Mouse (Mus musculus): Measurements from ENCODE around the gene Galnt12. TPM values are rescaled to one million over a fixed set of nuclear protein-coding genes. Genes with fewer than 3 reads are reported as not detected.
A peak's percentile ranks its signal among the peaks of the same experiment; 100 is the strongest.

Gene Galnt12
- total and polyA plus RNA-seq, 2 experiments from 2014 or later: 1.4 to 1.9 TPM

DNA sequence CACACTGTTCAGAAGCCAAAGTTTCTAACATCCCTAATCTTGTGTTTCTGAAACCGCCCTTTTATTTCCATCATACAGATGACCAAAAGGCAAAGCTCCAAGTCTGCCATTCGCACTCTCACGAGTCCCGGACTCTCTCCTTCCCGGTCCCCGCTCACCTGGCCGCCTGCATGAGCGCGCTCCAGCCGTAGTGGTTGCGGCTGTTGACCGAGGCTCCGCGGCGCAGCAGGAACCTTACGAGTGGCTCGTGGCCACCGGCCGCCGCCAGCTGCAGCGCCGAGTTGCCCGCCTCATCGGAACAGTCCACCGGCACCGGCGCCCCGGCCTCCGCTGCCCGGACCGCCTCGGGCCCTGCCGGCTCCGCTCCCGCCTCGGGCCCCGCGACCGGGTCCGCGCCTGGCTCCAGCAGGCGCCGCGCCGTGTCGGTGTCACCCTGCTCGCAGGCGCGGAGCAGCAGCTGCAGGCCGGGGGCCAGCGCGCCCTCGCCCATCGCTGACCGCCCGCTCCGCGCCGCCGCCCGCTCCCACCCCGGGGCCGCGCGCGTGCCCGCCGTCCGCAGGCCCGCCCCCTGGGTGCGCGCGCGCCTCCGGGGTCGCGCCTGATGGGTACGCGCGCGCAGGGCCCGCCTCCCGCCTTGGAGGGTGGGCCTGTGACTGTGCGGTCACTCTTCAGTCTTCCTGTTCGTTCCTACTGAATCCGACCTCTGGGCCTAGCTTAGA is 34.8 kb upstream of the Galnt12 start, which contains the start of gene Anks6:
Gene Anks6, minus strand, starts transcription at position 637 of the 719 bp plus-strand sequence.
- no peaks in the 10 kb centered on the region for H3K9me3 ChIP-seq (replicated peaks; ENCODE audit: control insufficient read depth, low read length)
- 0 out of 2 replicates have a peak, but pooled peaks cover 7% of the 10 kb centered on the region for H3K27me3 ChIP-seq (ENCODE audit: control insufficient read depth, insufficient read depth, low read length)
- peak within 1 kb of the TSS; percentile 94 for H3K4me2 ChIP-seq (ENCODE audit: low read depth, low read length)
- no peak for TF ChIP-seq EP300 (IDR thresholded peaks at IDR 0.05; ENCODE audit: low read depth)
- no peak for TF ChIP-seq CTCF (IDR thresholded peaks at IDR 0.05; ENCODE audit: low read depth)
- H3K4me1 ChIP-seq (ENCODE audit: control insufficient read depth, insufficient read depth): no peaks in the 10 kb centered on the region
- ATAC-seq (ENCODE audit: insufficient read depth, low read depth) (peak; percentile 89), DNase-seq (ENCODE audit: low spot score) (peak; percentile 43)
- peak within 1 kb of the TSS; percentile 32; the same call in 1 of the 2 replicates for H3K27ac ChIP-seq (ENCODE audit: low read depth)
- H3K36me3 ChIP-seq (replicated peaks; ENCODE audit: control insufficient read depth, insufficient read depth, low read length): no peaks in the 10 kb centered on the region
- WGBS: under 1% methylated on average over 67 of the region's 86 CpGs
- peak within 1 kb of the TSS; percentile 69 for H3K9ac ChIP-seq (replicated peaks; ENCODE audit: low read depth, low read length)
- peak within 1 kb of the TSS; percentile 81 for H3K4me3 ChIP-seq (ENCODE audit: low read depth, low read length)

DNA sequence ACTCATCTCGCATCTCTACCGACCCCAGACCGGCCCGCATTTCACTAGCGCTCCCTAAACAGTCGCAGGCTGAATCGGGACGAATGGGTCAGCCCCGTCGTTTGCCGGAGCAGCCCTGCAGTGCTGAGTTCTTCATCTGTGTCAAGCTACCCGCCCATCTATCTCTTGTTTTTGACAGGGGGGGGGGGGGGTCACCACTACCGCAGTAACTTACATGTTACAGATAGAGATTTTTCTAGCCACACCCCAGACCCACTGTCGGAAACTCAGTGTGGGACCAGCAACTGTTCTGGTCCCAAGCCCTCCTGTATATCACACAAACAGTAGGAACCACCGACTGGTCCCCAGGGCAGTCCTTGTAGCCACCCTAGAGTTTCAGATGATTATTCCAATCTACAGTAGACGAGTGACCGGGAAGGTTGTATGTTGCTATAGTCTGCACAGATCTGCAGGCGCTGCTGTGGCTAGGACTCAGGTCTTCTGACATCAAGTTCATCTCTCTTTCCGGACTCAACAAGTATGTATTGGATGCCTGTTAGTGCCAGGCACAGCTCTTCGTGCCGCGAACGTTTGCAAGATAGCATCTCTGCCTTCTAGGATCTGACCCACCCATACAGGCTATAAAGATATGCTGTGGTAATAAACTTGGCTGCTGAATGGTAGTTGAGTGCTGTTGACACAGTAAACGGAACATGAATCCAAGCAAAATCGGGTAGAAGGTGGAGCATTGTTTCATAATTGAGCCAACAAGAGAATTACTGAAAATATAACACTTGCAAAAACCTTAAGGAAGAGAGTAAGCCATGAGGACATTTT is 34.0 kb upstream of the Galnt12 start:
- peak overlapping the region; percentile 81 for H3K4me3 ChIP-seq (ENCODE audit: low read depth, low read length)
- H3K27ac ChIP-seq (ENCODE audit: low read depth): no peak overlapping the region
- H3K4me1 ChIP-seq (ENCODE audit: control insufficient read depth, insufficient read depth): no peaks in the 10 kb centered on the region
- TF ChIP-seq EP300 (IDR thresholded peaks at IDR 0.05; ENCODE audit: low read depth): no peak
- TF ChIP-seq CTCF (IDR thresholded peaks at IDR 0.05; ENCODE audit: low read depth): no peak
- no peaks in the 10 kb centered on the region for H3K36me3 ChIP-seq (replicated peaks; ENCODE audit: control insufficient read depth, insufficient read depth, low read length)
- H3K27me3 ChIP-seq (ENCODE audit: control insufficient read depth, insufficient read depth, low read length): 0 out of 2 replicates have a peak, but pooled peaks cover 7% of the 10 kb centered on the region
- ATAC-seq (ENCODE audit: insufficient read depth, low read depth) (no peak), DNase-seq (ENCODE audit: low spot score) (no peak)
- H3K9me3 ChIP-seq (replicated peaks; ENCODE audit: control insufficient read depth, low read length): no peaks in the 10 kb centered on the region
- WGBS: 29% methylated on average over 25 of the region's 25 CpGs
- H3K4me2 ChIP-seq (ENCODE audit: low read depth, low read length): peak overlapping the region; percentile 94
- H3K9ac ChIP-seq (replicated peaks; ENCODE audit: low read depth, low read length): peak overlapping the region; percentile 69

DNA sequence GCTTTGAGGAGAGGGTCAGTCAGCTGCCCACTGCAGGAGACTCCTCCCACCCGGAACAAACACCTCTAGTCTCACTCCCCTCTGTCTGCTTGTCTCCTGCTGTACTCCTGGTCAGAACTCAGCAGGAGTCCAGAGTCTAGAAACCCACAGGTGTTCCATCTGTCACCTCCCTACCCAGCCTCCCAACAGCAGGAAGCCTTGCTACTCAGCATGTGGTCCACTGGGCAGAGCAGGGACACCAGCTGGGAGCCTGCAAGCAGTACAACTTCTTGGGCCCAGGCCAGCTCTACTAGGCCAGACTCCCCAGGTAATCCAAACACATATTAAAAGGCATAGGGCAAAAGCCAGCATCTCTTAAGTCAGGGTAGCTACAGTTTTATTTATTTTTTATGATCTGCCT is 30.8 kb upstream of the Galnt12 start:
- DNase-seq (ENCODE audit: low spot score): no peak
- no peak overlapping the region for H3K4me3 ChIP-seq (ENCODE audit: low read depth, low read length)
- WGBS: 24% methylated on average over 1 of the region's 1 CpGs
- H3K36me3 ChIP-seq (replicated peaks; ENCODE audit: control insufficient read depth, insufficient read depth, low read length): no peaks in the 10 kb centered on the region
- ATAC-seq (ENCODE audit: insufficient read depth, low read depth): no peak
- no peaks in the 10 kb centered on the region for H3K4me1 ChIP-seq (ENCODE audit: control insufficient read depth, insufficient read depth)
- no peak overlapping the region for H3K27ac ChIP-seq (ENCODE audit: low read depth)
- no peak overlapping the region for H3K4me2 ChIP-seq (ENCODE audit: low read depth, low read length)
- TF ChIP-seq CTCF (IDR thresholded peaks at IDR 0.05; ENCODE audit: low read depth) (no peak), EP300 (IDR thresholded peaks at IDR 0.05; ENCODE audit: low read depth) (no peak)
- no peaks in the 10 kb centered on the region for H3K9me3 ChIP-seq (replicated peaks; ENCODE audit: control insufficient read depth, low read length)
- no peak overlapping the region for H3K9ac ChIP-seq (replicated peaks; ENCODE audit: low read depth, low read length)
- 0 out of 2 replicates have a peak, but pooled peaks cover 3% of the 10 kb centered on the region for H3K27me3 ChIP-seq (ENCODE audit: control insufficient read depth, insufficient read depth, low read length)

DNA sequence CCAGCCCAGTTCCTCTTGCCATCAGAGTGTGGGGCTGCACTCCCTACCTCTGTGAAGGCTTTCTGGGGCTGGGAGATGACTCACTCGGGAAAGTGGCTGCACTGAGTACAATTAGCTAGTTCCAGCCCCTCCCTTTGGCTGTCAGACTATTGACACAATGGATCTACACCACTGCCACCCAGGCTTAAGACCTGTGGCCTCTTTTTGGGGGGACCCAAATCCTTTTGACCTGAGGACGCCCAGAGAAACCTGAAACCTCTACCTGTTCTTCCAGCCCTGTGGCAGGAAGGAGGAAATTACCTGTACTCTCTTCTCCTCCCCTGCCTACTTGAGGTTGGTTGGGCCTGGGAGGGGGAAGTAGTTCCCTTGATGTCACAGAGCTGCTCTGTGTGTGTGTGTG is 16.7 kb upstream of the Galnt12 start:
- H3K4me1 ChIP-seq (ENCODE audit: control insufficient read depth, insufficient read depth): no peaks in the 10 kb centered on the region
- H3K9ac ChIP-seq (replicated peaks; ENCODE audit: low read depth, low read length): no peak overlapping the region
- no peaks in the 10 kb centered on the region for H3K9me3 ChIP-seq (replicated peaks; ENCODE audit: control insufficient read depth, low read length)
- no peak overlapping the region for H3K4me2 ChIP-seq (ENCODE audit: low read depth, low read length)
- ATAC-seq (ENCODE audit: insufficient read depth, low read depth) (no peak), DNase-seq (ENCODE audit: low spot score) (no peak)
- TF ChIP-seq EP300 (IDR thresholded peaks at IDR 0.05; ENCODE audit: low read depth) (no peak), CTCF (IDR thresholded peaks at IDR 0.05; ENCODE audit: low read depth) (no peak)
- no peak overlapping the region for H3K4me3 ChIP-seq (ENCODE audit: low read depth, low read length)
- no peaks in the 10 kb centered on the region for H3K36me3 ChIP-seq (replicated peaks; ENCODE audit: control insufficient read depth, insufficient read depth, low read length)
- H3K27ac ChIP-seq (ENCODE audit: low read depth): no peak overlapping the region
- 22% methylated on average over 2 of the region's 2 CpGs for WGBS
- H3K27me3 ChIP-seq (ENCODE audit: control insufficient read depth, insufficient read depth, low read length): no peaks in the 10 kb centered on the region

DNA sequence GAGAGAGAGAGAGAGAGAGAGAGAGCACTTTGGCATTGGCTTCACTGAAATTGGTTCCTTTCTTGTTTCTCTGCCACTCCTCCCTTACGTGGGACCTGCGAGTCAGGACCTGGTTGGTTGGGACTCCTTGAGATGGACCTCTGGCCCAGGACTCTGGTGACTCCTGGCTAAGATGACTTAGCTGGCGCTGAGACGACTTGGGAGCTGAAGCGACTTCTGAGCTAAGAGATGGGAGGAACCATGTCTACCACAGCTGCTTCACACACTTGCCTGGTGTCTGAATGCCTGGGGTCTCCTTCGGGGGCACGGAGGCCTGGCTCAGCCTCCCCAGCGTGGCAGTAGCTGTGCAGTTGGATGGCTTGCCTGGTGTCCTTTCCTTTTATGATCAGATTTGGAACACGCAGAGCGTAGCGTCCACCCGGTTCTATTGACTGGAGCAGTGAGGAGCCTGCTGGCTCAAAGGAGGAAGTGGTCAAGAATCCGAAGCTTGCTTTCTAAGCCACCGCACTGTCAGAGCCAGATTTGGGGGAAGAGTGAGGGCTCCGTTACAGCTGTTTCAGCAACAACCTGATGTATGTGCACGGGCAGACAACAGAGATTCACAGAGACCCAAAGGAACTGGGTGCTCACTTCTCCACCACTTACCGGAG is 11.6 kb upstream of the Galnt12 start:
- Histone ChIP-seq H3K27ac (ENCODE audit: low read depth) (no peak overlapping the region), H3K27me3 (ENCODE audit: control insufficient read depth, insufficient read depth, low read length) (no peaks in the 10 kb centered on the region), H3K4me1 (ENCODE audit: control insufficient read depth, insufficient read depth) (no peaks in the 10 kb centered on the region), H3K9me3 (replicated peaks; ENCODE audit: control insufficient read depth, low read length) (no peaks in the 10 kb centered on the region; the same call in 1 of the 2 replicates), H3K36me3 (replicated peaks; ENCODE audit: control insufficient read depth, insufficient read depth, low read length) (no peaks in the 10 kb centered on the region), H3K4me2 (ENCODE audit: low read depth, low read length) (no peak overlapping the region), H3K9ac (replicated peaks; ENCODE audit: low read depth, low read length) (no peak overlapping the region), H3K4me3 (ENCODE audit: low read depth, low read length) (no peak overlapping the region)
- DNase-seq (ENCODE audit: low spot score) (no peak), ATAC-seq (ENCODE audit: insufficient read depth, low read depth) (no peak)
- TF ChIP-seq EP300 (IDR thresholded peaks at IDR 0.05; ENCODE audit: low read depth): no peak
- TF ChIP-seq CTCF (IDR thresholded peaks at IDR 0.05; ENCODE audit: low read depth): no peak
- 82% methylated on average over 17 of the region's 17 CpGs for WGBS

Measured in heart, postnatal 0 days (tissue).